Mouse (Mus musculus): ENCODE results near the gene Rapgef4.

- TF ChIP-seq CTCF (IDR thresholded peaks at IDR 0.05; ENCODE audit: low read depth, low read length) (no peak), TAL1 (conservative IDR thresholded peaks at IDR 0.05; ENCODE audit: low read depth, low read length) (no peak), GATA1 (IDR thresholded peaks at IDR 0.05; ENCODE audit: borderline replicate concordance, low read length) (no peak)
These were observed 6.7 kb upstream of the Rapgef4 start for GRCm38 (mm10) chr2:71974143-71974846.
